Mouse (Mus musculus) embryonic facial prominence, embryonic 14.5 days (tissue): ENCODE measurements around the gene Foxr1. TPM values are rescaled to one million over a fixed set of nuclear protein-coding genes. Genes with fewer than 3 reads are reported as not detected.

Experiments
- ATAC-seq: fragments of 200-750 bp; cut with Nextera tagmentation; 2 replicates; pipeline ENCODE4 v1.8.0; 2017; ENCODE audit warnings: low read depth, moderate number of reproducible peaks, moderate TSS enrichment
- DNase-seq: peaks from one replicate; pipeline ENCODE4 v3.0.0-alpha.2; 2015; ENCODE audit warnings: low spot score
- H3K27ac ChIP-seq: fragments of 300-500 bp; sonication (generic); replicated peaks from 2 replicates; pipeline ENCODE4 v1.5.1; 2014; ENCODE audit warnings: low read depth, mild to moderate bottlenecking, low read length, moderate library complexity
- H3K27me3 ChIP-seq: fragments of 300-500 bp; sonication (generic); replicated peaks from 2 replicates; pipeline ENCODE4 v1.6.1; 2014; ENCODE audit warnings: low read length; ENCODE audit not compliant: control insufficient read depth, insufficient read depth
- H3K36me3 ChIP-seq: fragments of 300-500 bp; sonication (generic); 2 replicates; pipeline ENCODE4 v1.6.1; 2014; ENCODE audit warnings: low read length, mixed read lengths; ENCODE audit not compliant: control insufficient read depth, insufficient read depth
- H3K4me1 ChIP-seq: fragments of 300-500 bp; sonication (generic); 2 replicates; pipeline ENCODE4 v1.6.1; 2014; ENCODE audit warnings: antibody characterized with exemption, low read length; ENCODE audit not compliant: control insufficient read depth, insufficient read depth
- H3K4me2 ChIP-seq: fragments of 300-500 bp; sonication (generic); 2 replicates; pipeline ENCODE4 v1.6.1; 2014; ENCODE audit warnings: low read depth, mild to moderate bottlenecking, low read length, moderate library complexity, mixed read lengths
- H3K4me3 ChIP-seq: fragments of 300-500 bp; sonication (generic); 2 replicates; pipeline ENCODE4 v1.5.1; 2014; ENCODE audit warnings: low read depth, mild to moderate bottlenecking, low read length
- H3K9ac ChIP-seq: fragments of 300-500 bp; sonication (generic); 2 replicates; pipeline ENCODE4 v1.6.1; 2014; ENCODE audit warnings: low read depth, mild to moderate bottlenecking, low read length, moderate library complexity, mixed read lengths
- H3K9me3 ChIP-seq: fragments of 300-500 bp; sonication (generic); 2 replicates; pipeline ENCODE4 v1.6.1; 2016; ENCODE audit warnings: low read length; ENCODE audit not compliant: control insufficient read depth
- WGBS: fragments of 180-500 bp; shearing (Covaris S2); extraction: QIAGEN DNeasy Blood & Tissue Kit; methylation state at CpG from one replicate; pipeline ENCODE4 v1.1.7; 2014; 5-methylcytosine and 5-hydroxymethylcytosine counted together
- polyA plus RNA-seq: library from polyadenylated mRNA; unstranded; fragments of >200 nt; fragmentation: Nextera tagmentation; extraction: Ambion mirVana; gene quantifications from 2 replicates; pipeline ENCODE4 v1.2.1, GENCODE M21; 2014

The Foxr1 gene
- not detected in 2 replicates for polyA plus RNA-seq

GRCm38 (mm10) chr9:44440961-44441360 is at the start of gene Foxr1:
Gene Foxr1, minus strand, starts transcription at chr9:44441136.
- no peaks in the 10 kb centered on the region for H3K36me3 ChIP-seq
- no peak within 1 kb of the TSS for H3K9ac ChIP-seq
- ATAC-seq (no peak), DNase-seq (no peak)
- no peaks in the 10 kb centered on the region for H3K27me3 ChIP-seq
- H3K4me3 ChIP-seq, result no peak within 1 kb of the TSS
- no peak within 1 kb of the TSS for H3K4me2 ChIP-seq
- no peaks in the 10 kb centered on the region for H3K4me1 ChIP-seq
- 76% methylated on average over 19 of the region's 19 CpGs for WGBS
- H3K27ac ChIP-seq, result no peak within 1 kb of the TSS
- no peaks in the 10 kb centered on the region for H3K9me3 ChIP-seq

GRCm38 (mm10) chr9:44490086-44490967 is 49.4 kb upstream of the Foxr1 start:
- no peaks in the 10 kb centered on the region for H3K9me3 ChIP-seq
- peak overlapping the region; percentile 92 for H3K9ac ChIP-seq
- H3K27me3 ChIP-seq, result no peaks in the 10 kb centered on the region
- 0 out of 2 replicates have a peak, but pooled peaks cover 8% of the 10 kb centered on the region for H3K36me3 ChIP-seq
- peaks cover 88% of the 10 kb centered on the region for H3K4me1 ChIP-seq
- peak overlapping the region; percentile 92 for H3K27ac ChIP-seq
- peak overlapping the region; percentile 82 for H3K4me3 ChIP-seq
- WGBS, result 27% methylated on average over 7 of the region's 17 CpGs
- H3K4me2 ChIP-seq, result peak overlapping the region; percentile 70
- ATAC-seq (no peak), DNase-seq (peak; percentile 76)

- peak; percentile 77 for DNase-seq
- 2% methylated on average over 13 of the region's 17 CpGs for WGBS
- Histone ChIP-seq H3K27ac (peak overlapping the region; percentile 92), H3K27me3 (no peaks in the 10 kb centered on the region), H3K36me3 (0 out of 2 replicates have a peak, but pooled peaks cover 11% of the 10 kb centered on the region), H3K9me3 (no peaks in the 10 kb centered on the region), H3K9ac (peak overlapping the region; percentile 92), H3K4me3 (peak overlapping the region; percentile 82), H3K4me1 (peaks cover 87% of the 10 kb centered on the region), H3K4me2 (peak overlapping the region; percentile 70)
- ATAC-seq, result no peak; the same call in 1 of the 2 replicates
Observed at GRCm38 (mm10) chr9:44489651-44490085, 48.7 kb upstream of the Foxr1 start.

GRCm38 (mm10) chr9:44488855-44489381 is 48.0 kb upstream of the Foxr1 start:
- no peaks in the 10 kb centered on the region for H3K9me3 ChIP-seq
- no peaks in the 10 kb centered on the region for H3K27me3 ChIP-seq
- 0 out of 2 replicates have a peak, but pooled peaks cover 11% of the 10 kb centered on the region for H3K36me3 ChIP-seq
- DNase-seq (peak; percentile 93), ATAC-seq (peak; percentile 48)
- peak overlapping the region; percentile 92 for H3K9ac ChIP-seq
- H3K27ac ChIP-seq, result peak overlapping the region; percentile 92
- WGBS, result 2% methylated on average over 5 of the region's 5 CpGs
- H3K4me3 ChIP-seq, result peak overlapping the region; percentile 82
- H3K4me1 ChIP-seq, result peaks cover 80% of the 10 kb centered on the region
- H3K4me2 ChIP-seq, result peak overlapping the region; percentile 70

- H3K4me3 ChIP-seq, result peak overlapping the region; percentile 82
- H3K27me3 ChIP-seq, result no peaks in the 10 kb centered on the region
- peak overlapping the region; percentile 92 for H3K27ac ChIP-seq
- no peaks in the 10 kb centered on the region for H3K9me3 ChIP-seq
- H3K36me3 ChIP-seq, result 0 out of 2 replicates have a peak, but pooled peaks cover 11% of the 10 kb centered on the region
- peaks cover 75% of the 10 kb centered on the region for H3K4me1 ChIP-seq
- H3K4me2 ChIP-seq, result peak overlapping the region; percentile 70
- DNase-seq (peak; percentile 61), ATAC-seq (peak; percentile 2; the same call in 1 of the 2 replicates)
- WGBS, result 9% methylated on average over 8 of the region's 8 CpGs
- peak overlapping the region; percentile 92 for H3K9ac ChIP-seq
Observed at GRCm38 (mm10) chr9:44488416-44488815, 47.5 kb upstream of the Foxr1 start.

GRCm38 (mm10) chr9:44487441-44487840 is 46.5 kb upstream of the Foxr1 start:
- H3K27ac ChIP-seq, result peak overlapping the region; percentile 92
- H3K27me3 ChIP-seq, result no peaks in the 10 kb centered on the region
- DNase-seq, result peak; percentile 51
- ATAC-seq, result no peak
- peak overlapping the region; percentile 92 for H3K9ac ChIP-seq
- 0 out of 2 replicates have a peak, but pooled peaks cover 11% of the 10 kb centered on the region for H3K36me3 ChIP-seq
- no peaks in the 10 kb centered on the region for H3K9me3 ChIP-seq
- peak overlapping the region; percentile 70 for H3K4me2 ChIP-seq
- 10% methylated on average over 7 of the region's 7 CpGs for WGBS
- peak overlapping the region; percentile 82 for H3K4me3 ChIP-seq
- peaks cover 65% of the 10 kb centered on the region for H3K4me1 ChIP-seq

- Histone ChIP-seq H3K4me3 (peak overlapping the region; percentile 82), H3K27ac (peak overlapping the region; percentile 92), H3K27me3 (no peaks in the 10 kb centered on the region), H3K36me3 (0 out of 2 replicates have a peak, but pooled peaks cover 11% of the 10 kb centered on the region), H3K4me2 (peak overlapping the region; percentile 70), H3K9me3 (no peaks in the 10 kb centered on the region), H3K9ac (peak overlapping the region; percentile 92), H3K4me1 (peaks cover 63% of the 10 kb centered on the region)
- DNase-seq, result peak; percentile 43
- ATAC-seq, result no peak
- WGBS, result 8% methylated on average over 15 of the region's 15 CpGs
Observed at GRCm38 (mm10) chr9:44486741-44487421, 45.9 kb upstream of the Foxr1 start.

GRCm38 (mm10) chr9:44486335-44486734 is 45.4 kb upstream of the Foxr1 start:
- peaks cover 63% of the 10 kb centered on the region for H3K4me1 ChIP-seq
- WGBS, result 17% methylated on average over 3 of the region's 3 CpGs
- H3K4me2 ChIP-seq, result peak overlapping the region; percentile 70
- H3K9me3 ChIP-seq, result no peaks in the 10 kb centered on the region
- no peaks in the 10 kb centered on the region for H3K27me3 ChIP-seq
- peak overlapping the region; percentile 92 for H3K9ac ChIP-seq
- H3K36me3 ChIP-seq, result 0 out of 2 replicates have a peak, but pooled peaks cover 8% of the 10 kb centered on the region
- peak overlapping the region; percentile 92 for H3K27ac ChIP-seq
- DNase-seq (peak; percentile 41), ATAC-seq (no peak)
- peak overlapping the region; percentile 82 for H3K4me3 ChIP-seq
